Mouse (Mus musculus): ENCODE data around the gene Zfp282. TPM values are rescaled to one million over a fixed set of nuclear protein-coding genes. Genes with fewer than 3 reads are reported as not detected.
"Not testable (repeated sequence)": the region's sequence is repeated elsewhere in the genome, so short reads cannot be mapped to it uniquely, and the experiment has no call there.

Zfp282 gene
- polyA plus RNA-seq, 1 experiment, result 22.4 TPM

DNA sequence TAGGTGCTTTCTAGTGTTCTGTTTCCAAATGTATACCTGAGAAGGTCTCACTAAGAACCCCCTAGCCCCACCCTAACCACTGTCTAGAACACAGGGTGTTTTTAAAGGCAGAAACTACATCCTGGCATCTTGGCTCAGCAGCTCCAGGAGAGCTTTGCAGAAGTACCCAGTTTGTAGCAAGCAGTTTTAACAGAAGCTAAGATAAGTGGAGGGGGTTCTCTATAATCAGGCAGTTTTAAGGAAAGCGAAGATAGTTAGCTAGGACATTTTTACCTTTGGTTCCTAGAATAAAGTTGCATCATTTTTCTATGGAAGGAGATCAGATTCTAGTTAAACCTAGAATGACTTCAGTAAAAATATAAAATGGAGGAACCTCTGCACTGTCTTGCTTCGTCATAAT lies 35.2 kb upstream of the Zfp282 start:
- Histone ChIP-seq H3K27me3 (ENCODE audit: control insufficient read depth, insufficient read depth, insufficient read length) (no peaks in the 10 kb centered on the region), H3K4me2 (ENCODE audit: low read depth) (no peak overlapping the region), H3K4me3 (no peak overlapping the region), H3K36me3 (ENCODE audit: control insufficient read depth, insufficient read depth) (no peaks in the 10 kb centered on the region), H3ac (ENCODE audit: control insufficient read depth, insufficient read length) (no peak overlapping the region), H3K79me2 (ENCODE audit: control insufficient read depth, insufficient read depth) (no peaks in the 10 kb centered on the region)
- TF ChIP-seq POLR2A (IDR thresholded peaks at IDR 0.05; ENCODE audit: insufficient read length, low read depth) (no peak), TCF12 (IDR thresholded peaks at IDR 0.05; ENCODE audit: insufficient read depth, poor library complexity, severe bottlenecking) (no peak), SRF (IDR thresholded peaks at IDR 0.05; ENCODE audit: control insufficient read depth, insufficient read length, low read depth) (no peak), USF1 (IDR thresholded peaks at IDR 0.05; ENCODE audit: low read depth) (no peak), REST (IDR thresholded peaks at IDR 0.05; ENCODE audit: insufficient read depth, insufficient read length) (no peak), E2F4 (IDR thresholded peaks at IDR 0.05; ENCODE audit: insufficient read depth) (no peak), MYOD1 (IDR thresholded peaks at IDR 0.05; ENCODE audit: control insufficient read depth in 1 of 3, insufficient read length in 2 of 3, low read depth in 2 of 3) (no peak), POLR2AphosphoS2 (IDR thresholded peaks at IDR 0.05; ENCODE audit: insufficient read length, low read depth) (no peak), MYOG (IDR thresholded peaks at IDR 0.05; ENCODE audit: control insufficient read depth in 1 of 3, insufficient read depth in 1 of 3, insufficient read length in 2 of 3, low read depth in 2 of 3) (no peak), TCF3 (IDR thresholded peaks at IDR 0.05; ENCODE audit: insufficient read length, low read depth) (no peak), MAX (IDR thresholded peaks at IDR 0.05; ENCODE audit: low read depth) (no peak), CEBPB (IDR thresholded peaks at IDR 0.05; ENCODE audit: insufficient read depth, poor library complexity, severe bottlenecking) (no peak)

DNA sequence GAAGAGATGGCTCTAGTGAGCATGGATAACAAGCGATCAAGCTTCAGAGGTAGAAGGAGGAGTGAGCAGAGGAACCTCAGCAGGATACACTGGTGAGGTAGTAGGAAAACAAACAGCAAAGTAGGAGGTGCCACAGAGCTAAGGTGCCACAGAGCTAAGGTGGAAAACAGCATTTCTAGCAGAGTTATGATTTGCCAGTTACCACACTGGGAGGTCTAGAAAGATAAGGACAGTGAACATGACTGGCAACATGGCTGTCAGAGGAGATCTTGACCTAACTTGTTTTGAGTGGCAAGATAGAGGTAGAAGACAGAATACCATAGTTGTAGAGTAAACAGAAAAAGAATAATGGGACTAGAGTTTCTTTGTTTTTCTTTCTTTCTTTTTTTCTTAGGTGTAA lies 34.7 kb upstream of the Zfp282 start:
- Histone ChIP-seq H3K36me3 (ENCODE audit: control insufficient read depth, insufficient read depth) (no peaks in the 10 kb centered on the region), H3ac (ENCODE audit: control insufficient read depth, insufficient read length) (no peak overlapping the region), H3K4me2 (ENCODE audit: low read depth) (no peak overlapping the region), H3K27me3 (ENCODE audit: control insufficient read depth, insufficient read depth, insufficient read length) (no peaks in the 10 kb centered on the region), H3K79me2 (ENCODE audit: control insufficient read depth, insufficient read depth) (no peaks in the 10 kb centered on the region), H3K4me3 (no peak overlapping the region)
- TF ChIP-seq POLR2AphosphoS2 (IDR thresholded peaks at IDR 0.05; ENCODE audit: insufficient read length, low read depth) (no peak), SRF (IDR thresholded peaks at IDR 0.05; ENCODE audit: control insufficient read depth, insufficient read length, low read depth) (no peak), TCF3 (IDR thresholded peaks at IDR 0.05; ENCODE audit: insufficient read length, low read depth) (no peak), MYOG (IDR thresholded peaks at IDR 0.05; ENCODE audit: control insufficient read depth in 1 of 3, insufficient read depth in 1 of 3, insufficient read length in 2 of 3, low read depth in 2 of 3) (no peak), TCF12 (IDR thresholded peaks at IDR 0.05; ENCODE audit: insufficient read depth, poor library complexity, severe bottlenecking) (no peak)

DNA sequence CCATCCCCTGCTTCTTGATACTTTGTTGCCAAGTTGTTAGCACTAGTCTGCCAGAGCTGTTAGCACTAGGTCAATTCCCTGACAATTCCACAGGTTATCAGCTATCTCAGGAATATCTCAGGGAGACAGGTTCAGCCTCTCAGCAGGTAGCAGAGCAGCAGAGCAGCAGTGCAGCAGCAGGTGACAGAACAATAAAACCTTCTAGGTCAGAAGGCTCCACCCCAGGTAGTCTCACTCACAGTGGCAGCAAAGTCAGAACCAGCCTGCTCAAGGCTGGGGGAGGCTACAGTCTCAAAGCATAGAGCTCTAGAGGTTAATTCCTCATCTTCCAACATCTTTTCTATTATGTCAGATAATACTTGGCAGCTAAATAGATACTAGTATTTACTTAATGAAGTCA lies 31.2 kb upstream of the Zfp282 start:
- Histone ChIP-seq H3K36me3 (ENCODE audit: control insufficient read depth, insufficient read depth) (no peaks in the 10 kb centered on the region), H3K79me2 (ENCODE audit: control insufficient read depth, insufficient read depth) (no peaks in the 10 kb centered on the region), H3K27me3 (ENCODE audit: control insufficient read depth, insufficient read depth, insufficient read length) (no peaks in the 10 kb centered on the region), H3K4me2 (ENCODE audit: low read depth) (no peak overlapping the region), H3K4me3 (no peak overlapping the region), H3ac (ENCODE audit: control insufficient read depth, insufficient read length) (no peak overlapping the region)
- TF ChIP-seq TCF12 (IDR thresholded peaks at IDR 0.05; ENCODE audit: insufficient read depth, poor library complexity, severe bottlenecking), result no peak
- no peak for TF ChIP-seq MAX (IDR thresholded peaks at IDR 0.05; ENCODE audit: low read depth)
- TF ChIP-seq MYOG (IDR thresholded peaks at IDR 0.05; ENCODE audit: control insufficient read depth in 1 of 3, insufficient read depth in 1 of 3, insufficient read length in 2 of 3, low read depth in 2 of 3), result no peak
- no peak for TF ChIP-seq SRF (IDR thresholded peaks at IDR 0.05; ENCODE audit: control insufficient read depth, insufficient read length, low read depth)
- no peak for TF ChIP-seq TCF3 (IDR thresholded peaks at IDR 0.05; ENCODE audit: insufficient read length, low read depth)

DNA sequence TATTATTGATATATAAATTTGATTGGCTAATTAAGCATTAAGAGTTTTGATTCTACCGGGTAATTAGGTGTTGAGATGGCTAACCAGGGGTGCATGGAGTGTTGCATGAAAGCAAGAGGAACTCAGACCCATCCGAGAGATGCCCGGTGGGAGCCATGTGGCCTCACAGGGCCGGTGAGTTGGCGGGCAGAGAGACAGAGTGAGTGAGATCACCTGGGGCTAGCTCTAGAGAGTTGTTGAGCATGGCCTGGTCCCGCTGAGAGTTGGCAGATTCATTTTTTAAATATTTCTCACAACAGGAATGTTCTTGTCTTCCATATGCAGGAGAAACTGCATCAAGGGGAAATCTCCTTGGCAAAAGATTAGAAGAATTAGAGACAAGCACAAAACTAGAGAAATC lies 19.8 kb upstream of the Zfp282 start:
- H3K27me3 ChIP-seq (ENCODE audit: control insufficient read depth, insufficient read depth, insufficient read length), result no peaks in the 10 kb centered on the region
- no peaks in the 10 kb centered on the region for H3K79me2 ChIP-seq (ENCODE audit: control insufficient read depth, insufficient read depth)
- no peak for TF ChIP-seq MYOG (IDR thresholded peaks at IDR 0.05; ENCODE audit: control insufficient read depth in 1 of 3, insufficient read depth in 1 of 3, insufficient read length in 2 of 3, low read depth in 2 of 3)
- TF ChIP-seq POLR2AphosphoS2 (IDR thresholded peaks at IDR 0.05; ENCODE audit: insufficient read length, low read depth), result no peak
- no peak for TF ChIP-seq USF1 (IDR thresholded peaks at IDR 0.05; ENCODE audit: low read depth)
- TF ChIP-seq SRF (IDR thresholded peaks at IDR 0.05; ENCODE audit: control insufficient read depth, insufficient read length, low read depth), result no peak
- no peak for TF ChIP-seq TCF3 (IDR thresholded peaks at IDR 0.05; ENCODE audit: insufficient read length, low read depth)
- TF ChIP-seq MYOD1 (IDR thresholded peaks at IDR 0.05; ENCODE audit: control insufficient read depth in 1 of 3, insufficient read length in 2 of 3, low read depth in 2 of 3), result no peak
- peaks cover 15% of the 10 kb centered on the region for H3K36me3 ChIP-seq (ENCODE audit: control insufficient read depth, insufficient read depth)
- H3ac ChIP-seq (ENCODE audit: control insufficient read depth, insufficient read length), result no peak overlapping the region
- no peak overlapping the region for H3K4me2 ChIP-seq (ENCODE audit: low read depth)
- H3K4me3 ChIP-seq, result no peak overlapping the region

DNA sequence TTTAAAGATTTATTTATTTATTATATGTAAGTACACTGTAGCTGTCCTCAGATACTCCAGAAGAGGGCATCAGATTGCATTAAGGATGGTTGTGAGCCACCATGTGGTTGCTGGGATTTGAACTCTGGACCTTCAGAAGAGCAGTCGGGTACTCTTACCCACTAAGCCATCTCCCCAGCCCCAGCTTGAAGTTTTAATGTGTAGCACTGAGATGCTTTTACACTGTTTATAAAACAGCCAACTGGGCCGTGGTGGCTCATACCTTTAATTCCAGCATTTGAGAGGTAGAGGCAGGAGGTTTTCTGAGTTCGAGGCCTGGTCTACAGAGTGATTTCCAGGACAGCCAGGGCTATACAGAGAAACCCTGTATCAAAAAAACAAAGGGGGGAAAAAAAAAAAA lies 19.3 kb upstream of the Zfp282 start:
- H3K4me3 ChIP-seq; H3K4me2 ChIP-seq (ENCODE audit: low read depth); H3K27me3 ChIP-seq (ENCODE audit: control insufficient read depth, insufficient read depth, insufficient read length); H3K79me2 ChIP-seq (ENCODE audit: control insufficient read depth, insufficient read depth); H3ac ChIP-seq (ENCODE audit: control insufficient read depth, insufficient read length): not testable (repeated sequence)
- peaks cover 15% of the 10 kb centered on the region for H3K36me3 ChIP-seq (ENCODE audit: control insufficient read depth, insufficient read depth)

DNA sequence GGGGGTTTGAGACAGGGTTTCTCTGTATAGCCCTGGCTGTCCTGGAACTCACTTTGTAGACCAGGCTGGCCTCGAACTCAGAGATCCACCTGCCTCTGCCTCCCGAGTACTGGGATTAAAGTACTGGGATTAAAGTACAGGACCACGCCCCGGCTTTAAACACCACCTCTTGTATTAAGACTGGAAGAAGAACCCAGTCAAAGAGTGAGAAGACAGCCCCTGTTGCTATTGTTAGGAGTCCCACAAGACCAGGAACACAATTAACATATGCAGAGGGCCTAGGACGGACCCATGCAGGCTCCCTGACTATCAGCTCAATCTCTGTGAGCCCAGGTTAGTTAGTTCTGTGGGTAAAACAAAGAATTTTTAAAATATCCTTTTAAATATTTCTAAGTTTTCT lies 4.7 kb upstream of the Zfp282 start:
- TF ChIP-seq CEBPB (IDR thresholded peaks at IDR 0.05; ENCODE audit: insufficient read depth, poor library complexity, severe bottlenecking) (no peak), TCF3 (IDR thresholded peaks at IDR 0.05; ENCODE audit: insufficient read length, low read depth) (no peak), TCF12 (IDR thresholded peaks at IDR 0.05; ENCODE audit: insufficient read depth, poor library complexity, severe bottlenecking) (no peak), POLR2A (IDR thresholded peaks at IDR 0.05; ENCODE audit: insufficient read length, low read depth) (no peak), SRF (IDR thresholded peaks at IDR 0.05; ENCODE audit: control insufficient read depth, insufficient read length, low read depth) (no peak), E2F4 (IDR thresholded peaks at IDR 0.05; ENCODE audit: insufficient read depth) (no peak), MYOG (IDR thresholded peaks at IDR 0.05; ENCODE audit: control insufficient read depth in 1 of 3, insufficient read depth in 1 of 3, insufficient read length in 2 of 3, low read depth in 2 of 3) (no peak), MAX (IDR thresholded peaks at IDR 0.05; ENCODE audit: low read depth) (no peak), MYOD1 (IDR thresholded peaks at IDR 0.05; ENCODE audit: control insufficient read depth in 1 of 3, insufficient read length in 2 of 3, low read depth in 2 of 3) (no peak), REST (IDR thresholded peaks at IDR 0.05; ENCODE audit: insufficient read depth, insufficient read length) (no peak), USF1 (IDR thresholded peaks at IDR 0.05; ENCODE audit: low read depth) (no peak), POLR2AphosphoS2 (IDR thresholded peaks at IDR 0.05; ENCODE audit: insufficient read length, low read depth) (no peak)
- Histone ChIP-seq H3K79me2 (ENCODE audit: control insufficient read depth, insufficient read depth) (no peaks in the 10 kb centered on the region), H3K36me3 (ENCODE audit: control insufficient read depth, insufficient read depth) (no peaks in the 10 kb centered on the region), H3ac (ENCODE audit: control insufficient read depth, insufficient read length) (no peak overlapping the region), H3K4me2 (ENCODE audit: low read depth) (no peak overlapping the region), H3K4me3 (no peak overlapping the region), H3K27me3 (ENCODE audit: control insufficient read depth, insufficient read depth, insufficient read length) (no peaks in the 10 kb centered on the region)
